Mouse (Mus musculus) thymus, adult 2 months (tissue): ENCODE measurements around the gene Cnr2. TPM values are rescaled to one million over a fixed set of nuclear protein-coding genes. Genes with fewer than 3 reads are reported as not detected.

Experiments
- DNase-seq: peaks from one replicate; pipeline ENCODE4 v3.0.0; 2021
- H3K27ac ChIP-seq: fragments of 200-500 bp; 2 replicates; pipeline ENCODE4 v1.5.1; 2012; ENCODE audit warnings: low read length, control low read depth; ENCODE audit not compliant: control insufficient read depth, insufficient read depth
- H3K27me3 ChIP-seq: fragments of 200-500 bp; 2 replicates; pipeline ENCODE4 v1.6.1; 2012; ENCODE audit warnings: mild to moderate bottlenecking, low read length, moderate library complexity, mixed read lengths; ENCODE audit not compliant: control insufficient read depth, insufficient read depth
- H3K36me3 ChIP-seq: fragments of 200-500 bp; 2 replicates; pipeline ENCODE4 v1.6.1; 2012; ENCODE audit warnings: mild to moderate bottlenecking, low read length, moderate library complexity; ENCODE audit not compliant: control insufficient read depth, insufficient read depth
- H3K4me1 ChIP-seq: fragments of 200-500 bp; replicated peaks from 2 replicates; pipeline ENCODE4 v1.6.1; 2012; ENCODE audit warnings: low read length; ENCODE audit not compliant: control insufficient read depth, insufficient read depth
- H3K4me3 ChIP-seq: fragments of 200-500 bp; 2 replicates; pipeline ENCODE4 v1.5.1; 2012; ENCODE audit warnings: mild to moderate bottlenecking, low read length, control low read depth, moderate library complexity; ENCODE audit not compliant: control insufficient read depth, insufficient read depth
- CTCF ChIP-seq: fragments of 200-500 bp; IDR thresholded peaks from 2 replicates; pipeline ENCODE4 v1.5.1; 2012; ENCODE audit warnings: mild to moderate bottlenecking, control low read depth, low read length, moderate library complexity, borderline replicate concordance; ENCODE audit not compliant: control insufficient read depth, poor library complexity, insufficient read depth; ENCODE audit errors: extremely low read depth
- POLR2A ChIP-seq: fragments of 200-500 bp; IDR thresholded peaks from 2 replicates; pipeline ENCODE4 v1.6.1; 2012; ENCODE audit warnings: mild to moderate bottlenecking, low read length, control low read depth, moderate library complexity; ENCODE audit not compliant: control insufficient read depth, poor library complexity, insufficient read depth; ENCODE audit errors: extremely low read depth
- WGBS: fragments of 180-500 bp; shearing (Covaris S2); methylation state at CpG from one replicate; pipeline ENCODE4 v1.1.7; 2018; 5-methylcytosine and 5-hydroxymethylcytosine counted together
- polyA plus RNA-seq: library from polyadenylated mRNA; depleted of rRNA; stranded (reverse); fragments of >200 nt; gene quantifications from 2 replicates; pipeline ENCODE4 v1.2.3, GENCODE M21; 2012

The Cnr2 gene
- polyA plus RNA-seq, 1 experiment: 9.3 TPM

- no peak for DNase-seq
- no peaks in the 10 kb centered on the region for H3K27me3 ChIP-seq
- peak overlapping the region; percentile 35; the same call in 1 of the 2 replicates for H3K27ac ChIP-seq
- no peaks in the 10 kb centered on the region for H3K36me3 ChIP-seq
- peaks cover 12% of the 10 kb centered on the region for H3K4me1 ChIP-seq
- TF ChIP-seq POLR2A (no peak), CTCF (no peak)
- H3K4me3 ChIP-seq: no peak overlapping the region
- 82% methylated on average over 4 of the region's 4 CpGs for WGBS
Observed at GRCm38 (mm10) chr4:135902606-135903242, 7.5 kb downstream of the Cnr2 start.

- no peak overlapping the region for H3K27ac ChIP-seq
- 17% methylated on average over 1 of the region's 1 CpGs for WGBS
- H3K4me1 ChIP-seq: peaks cover 5% of the 10 kb centered on the region; the same call in 1 of the 2 replicates
- no peak for DNase-seq
- H3K4me3 ChIP-seq: no peak overlapping the region
- H3K36me3 ChIP-seq: no peaks in the 10 kb centered on the region
- no peak for TF ChIP-seq POLR2A
- no peak for TF ChIP-seq CTCF
- no peaks in the 10 kb centered on the region for H3K27me3 ChIP-seq
Observed at GRCm38 (mm10) chr4:135904810-135905209, 9.6 kb downstream of the Cnr2 start.

GRCm38 (mm10) chr4:135906633-135907032 lies 11.4 kb downstream of the Cnr2 start:
- DNase-seq: no peak
- TF ChIP-seq POLR2A: no peak
- no peak for TF ChIP-seq CTCF
- Histone ChIP-seq H3K27ac (no peak overlapping the region), H3K27me3 (no peaks in the 10 kb centered on the region), H3K36me3 (no peaks in the 10 kb centered on the region), H3K4me3 (no peak overlapping the region), H3K4me1 (peaks cover 8% of the 10 kb centered on the region)
- WGBS: 15% methylated on average over 3 of the region's 3 CpGs

- TF ChIP-seq POLR2A (no peak), CTCF (no peak)
- no peak overlapping the region for H3K4me3 ChIP-seq
- H3K4me1 ChIP-seq: peaks cover 5% of the 10 kb centered on the region
- 87% methylated on average over 13 of the region's 13 CpGs for WGBS
- no peaks in the 10 kb centered on the region for H3K36me3 ChIP-seq
- H3K27ac ChIP-seq: no peak overlapping the region
- DNase-seq: no peak
- H3K27me3 ChIP-seq: no peaks in the 10 kb centered on the region
Observed at GRCm38 (mm10) chr4:135909326-135910066, 14.3 kb downstream of the Cnr2 start.

- 73% methylated on average over 7 of the region's 7 CpGs for WGBS
- Histone ChIP-seq H3K27ac (no peak overlapping the region), H3K36me3 (no peaks in the 10 kb centered on the region), H3K27me3 (no peaks in the 10 kb centered on the region), H3K4me3 (no peak overlapping the region), H3K4me1 (peaks cover 5% of the 10 kb centered on the region)
- DNase-seq: no peak
- TF ChIP-seq CTCF: no peak
- no peak for TF ChIP-seq POLR2A
Observed at GRCm38 (mm10) chr4:135911531-135911930, 16.3 kb downstream of the Cnr2 start.

- TF ChIP-seq POLR2A: no peak
- no peak overlapping the region for H3K27ac ChIP-seq
Observed at GRCm38 (mm10) chr4:135912164-135912563, 17.0 kb downstream of the Cnr2 start.

GRCm38 (mm10) chr4:135912835-135913234 lies 17.6 kb downstream of the Cnr2 start:
- 81% methylated on average over 3 of the region's 3 CpGs for WGBS
- TF ChIP-seq POLR2A (no peak), CTCF (no peak)
- Histone ChIP-seq H3K27ac (no peak overlapping the region), H3K4me1 (peaks cover 5% of the 10 kb centered on the region), H3K36me3 (no peaks in the 10 kb centered on the region; the same call in 1 of the 2 replicates), H3K27me3 (no peaks in the 10 kb centered on the region), H3K4me3 (no peak overlapping the region)
- DNase-seq: no peak

More at GRCm38 (mm10) chr4:135912164-135912563, 17.0 kb downstream of the Cnr2 start:
- Histone ChIP-seq H3K4me3 (no peak overlapping the region), H3K4me1 (peaks cover 5% of the 10 kb centered on the region), H3K36me3 (no peaks in the 10 kb centered on the region; the same call in 1 of the 2 replicates), H3K27me3 (no peaks in the 10 kb centered on the region)
- 89% methylated on average over 3 of the region's 3 CpGs for WGBS
- DNase-seq: no peak
